Mouse (Mus musculus) stomach, embryonic 16.5 days (tissue): Measurements from ENCODE around the gene Frs3. TPM values are rescaled to one million over a fixed set of nuclear protein-coding genes. Genes with fewer than 3 reads are reported as not detected.

Experiments used
- ATAC-seq: fragments of 200-750 bp; cut with Nextera tagmentation; 2 replicates; pipeline ENCODE4 v1.8.0; 2017; ENCODE audit warnings: moderate number of reproducible peaks, moderate TSS enrichment; ENCODE audit not compliant: insufficient read depth, low FRiP score
- H3K27ac ChIP-seq: fragments of 300-500 bp; sonication (generic); 2 replicates; pipeline ENCODE4 v1.5.1; 2014; ENCODE audit warnings: low read length
- H3K27me3 ChIP-seq: fragments of 300-500 bp; sonication (generic); 2 replicates; pipeline ENCODE4 v1.6.1; 2014; ENCODE audit warnings: low read length, control low read depth, mixed read lengths; ENCODE audit not compliant: control insufficient read depth, insufficient read depth
- H3K36me3 ChIP-seq: fragments of 300-500 bp; sonication (generic); 2 replicates; pipeline ENCODE4 v1.6.1; 2014; ENCODE audit warnings: low read length; ENCODE audit not compliant: control insufficient read depth, insufficient read depth
- H3K4me1 ChIP-seq: fragments of 300-500 bp; sonication (generic); 2 replicates; pipeline ENCODE4 v1.6.1; 2014; ENCODE audit warnings: low read length, control low read depth, mixed read lengths; ENCODE audit not compliant: control insufficient read depth, insufficient read depth
- H3K4me2 ChIP-seq: fragments of 300-500 bp; sonication (generic); 2 replicates; pipeline ENCODE4 v1.6.1; 2014; ENCODE audit warnings: low read depth, low read length, mixed read lengths
- H3K4me3 ChIP-seq: fragments of 300-500 bp; sonication (generic); replicated peaks from 2 replicates; pipeline ENCODE4 v1.5.1; 2014; ENCODE audit warnings: mild to moderate bottlenecking, low read length
- H3K9ac ChIP-seq: fragments of 300-500 bp; sonication (generic); 2 replicates; pipeline ENCODE4 v1.6.1; 2014; ENCODE audit warnings: low read length
- H3K9me3 ChIP-seq: fragments of 300-500 bp; sonication (generic); replicated peaks from 2 replicates; pipeline ENCODE4 v1.6.1; 2016; ENCODE audit warnings: low read length, control low read depth; ENCODE audit not compliant: control insufficient read depth
- WGBS: fragments of 180-500 bp; shearing (Covaris S2); extraction: QIAGEN DNeasy Blood & Tissue Kit; methylation state at CpG from one replicate; pipeline ENCODE4 v1.1.7; 2014; 5-methylcytosine and 5-hydroxymethylcytosine counted together
- polyA plus RNA-seq: library from polyadenylated mRNA; unstranded; fragments of >200 nt; fragmentation: Nextera tagmentation; extraction: Ambion mirVana; gene quantifications from 2 replicates; pipeline ENCODE4 v1.2.1, GENCODE M21; 2015

Gene Frs3
- polyA plus RNA-seq, 1 experiment from 2014 or later = 4.4 TPM

DNA sequence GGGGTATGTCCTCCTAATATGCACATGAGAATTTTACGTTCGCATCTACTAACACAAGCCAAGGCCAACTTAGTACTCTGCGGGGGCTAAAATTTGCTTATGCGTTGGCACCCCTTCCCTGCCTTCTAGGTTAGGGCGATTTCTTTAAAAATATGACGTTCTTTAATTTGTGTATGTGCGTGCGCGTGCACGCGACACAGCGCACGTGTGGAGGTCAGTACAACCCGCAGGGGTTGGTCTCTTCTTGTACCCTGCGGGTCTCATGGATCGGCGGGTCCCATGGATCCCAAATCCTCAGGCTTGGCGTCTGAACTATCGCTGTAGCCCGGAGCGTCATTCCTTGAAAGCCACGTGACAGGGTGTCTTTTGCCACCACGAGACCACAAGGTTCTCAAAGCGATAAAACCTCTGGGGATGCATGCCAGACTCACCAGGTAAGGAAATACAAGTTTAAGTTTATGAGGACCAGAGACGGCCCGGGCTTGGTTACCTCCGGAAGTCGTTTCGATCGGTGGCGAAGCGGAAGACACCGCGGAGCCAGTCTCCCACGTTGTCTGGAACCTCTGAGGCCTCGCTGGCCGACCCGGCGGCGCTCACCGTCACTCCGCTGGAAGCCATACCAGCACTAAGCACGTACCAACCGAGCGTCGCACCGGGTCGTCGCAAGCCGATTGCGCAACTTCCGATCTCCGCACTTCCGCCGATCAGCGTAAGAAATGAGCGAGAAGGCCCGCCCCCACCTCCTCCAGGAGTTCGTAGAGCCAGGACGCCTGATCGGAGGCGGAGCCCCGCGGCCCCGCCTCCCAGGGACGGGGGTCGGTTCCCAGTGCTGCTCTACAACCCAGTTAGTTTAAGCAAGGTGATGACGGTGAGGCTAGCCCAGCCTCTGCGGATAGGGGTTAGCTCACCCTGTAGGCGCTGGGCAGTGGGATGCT lies 1.2 kb upstream of the Frs3 start:
- H3K36me3 ChIP-seq = no peaks in the 10 kb centered on the region
- H3K4me2 ChIP-seq = peak overlapping the region; percentile 99
- H3K27ac ChIP-seq = peak overlapping the region; percentile 87
- H3K9me3 ChIP-seq = no peaks in the 10 kb centered on the region
- no peaks in the 10 kb centered on the region for H3K27me3 ChIP-seq
- under 1% methylated on average over 70 of the region's 70 CpGs for WGBS
- peak; percentile 93 for ATAC-seq
- peaks cover 20% of the 10 kb centered on the region; the same call in 1 of the 2 replicates for H3K4me1 ChIP-seq
- peak overlapping the region; percentile 91 for H3K9ac ChIP-seq
- peak overlapping the region; percentile 92 for H3K4me3 ChIP-seq

DNA sequence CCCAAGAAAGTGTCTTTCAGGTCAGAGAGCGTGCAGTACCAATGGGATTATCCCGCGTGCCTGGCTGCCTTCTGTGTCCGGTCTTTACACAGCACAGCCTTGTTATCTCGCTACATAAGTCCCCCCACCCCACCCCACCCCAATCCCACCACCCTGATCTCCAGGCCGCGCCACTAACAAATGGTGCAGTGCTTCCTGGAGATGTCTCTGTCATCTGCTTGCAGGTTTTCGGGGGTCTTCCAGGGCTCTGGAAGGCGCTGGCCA lies 554 bp upstream of the Frs3 start, which contains the start of gene Tomm6:
Tomm6 (minus strand) TSS at position 43 of the 264 bp plus-strand sequence.
- Histone ChIP-seq H3K27me3 (no peaks in the 10 kb centered on the region), H3K4me3 (peak within 1 kb of the TSS; percentile 92), H3K27ac (peak within 1 kb of the TSS; percentile 87), H3K4me1 (peaks cover 20% of the 10 kb centered on the region; the same call in 1 of the 2 replicates), H3K4me2 (peak within 1 kb of the TSS; percentile 99), H3K9ac (peak within 1 kb of the TSS; percentile 91), H3K36me3 (no peaks in the 10 kb centered on the region), H3K9me3 (no peaks in the 10 kb centered on the region)
- WGBS = 0% methylated on average over 9 of the region's 9 CpGs
- no peak for ATAC-seq

DNA sequence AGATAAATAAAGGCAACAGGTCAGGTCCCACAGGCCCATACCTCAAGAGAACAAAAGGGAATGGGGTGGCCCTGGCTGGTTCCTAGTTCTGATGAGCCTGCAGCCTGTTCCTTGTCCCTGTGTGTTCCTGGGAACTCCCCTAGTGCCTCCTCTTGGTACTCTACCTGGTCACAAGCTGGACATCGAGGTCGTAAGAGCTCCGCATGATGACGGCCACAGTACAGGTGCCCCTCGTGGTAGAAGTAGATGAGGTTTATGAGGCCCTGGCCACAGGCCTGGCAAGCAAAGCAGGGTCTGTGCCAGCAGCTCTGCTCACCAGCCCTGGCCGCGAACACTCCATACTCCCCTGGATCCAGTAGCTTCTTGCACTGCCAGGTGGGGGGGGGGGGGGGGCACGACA lies 1.1 kb downstream of the Frs3 start:
- Histone ChIP-seq H3K27ac (no peak overlapping the region), H3K4me2 (no peak overlapping the region), H3K27me3 (no peaks in the 10 kb centered on the region), H3K36me3 (no peaks in the 10 kb centered on the region), H3K9ac (0 out of 2 replicates have a peak overlapping the region, but pooled peaks have one; percentile 90), H3K4me3 (no peak overlapping the region), H3K9me3 (no peaks in the 10 kb centered on the region), H3K4me1 (peaks cover 27% of the 10 kb centered on the region; the same call in 1 of the 2 replicates)
- WGBS = 76% methylated on average over 8 of the region's 8 CpGs
- ATAC-seq = no peak

DNA sequence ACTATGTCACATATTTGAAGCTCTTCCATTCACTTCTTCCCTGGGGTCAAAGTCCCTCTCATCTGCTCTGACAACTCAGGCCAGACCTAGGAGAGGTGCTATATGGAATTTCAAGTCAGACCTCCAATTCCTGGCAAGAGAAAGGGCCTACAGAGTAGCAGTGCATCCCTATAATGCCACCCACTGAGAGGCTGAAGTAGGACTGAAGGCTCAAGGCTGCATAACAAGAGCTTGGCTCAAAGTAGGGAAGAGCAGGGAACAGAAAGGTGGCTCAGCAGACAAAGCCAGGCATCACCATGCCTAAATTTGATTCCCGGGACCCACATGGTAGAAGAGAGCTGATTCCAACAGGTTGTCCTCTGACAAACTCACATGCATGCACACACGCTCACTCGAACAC lies 2.8 kb downstream of the Frs3 start:
- ATAC-seq = no peak
- Histone ChIP-seq H3K4me1 (peaks cover 28% of the 10 kb centered on the region), H3K36me3 (no peaks in the 10 kb centered on the region), H3K9ac (no peak overlapping the region), H3K27me3 (no peaks in the 10 kb centered on the region), H3K4me3 (no peak overlapping the region), H3K4me2 (no peak overlapping the region), H3K9me3 (no peaks in the 10 kb centered on the region), H3K27ac (no peak overlapping the region)
- 89% methylated on average over 3 of the region's 3 CpGs for WGBS

DNA sequence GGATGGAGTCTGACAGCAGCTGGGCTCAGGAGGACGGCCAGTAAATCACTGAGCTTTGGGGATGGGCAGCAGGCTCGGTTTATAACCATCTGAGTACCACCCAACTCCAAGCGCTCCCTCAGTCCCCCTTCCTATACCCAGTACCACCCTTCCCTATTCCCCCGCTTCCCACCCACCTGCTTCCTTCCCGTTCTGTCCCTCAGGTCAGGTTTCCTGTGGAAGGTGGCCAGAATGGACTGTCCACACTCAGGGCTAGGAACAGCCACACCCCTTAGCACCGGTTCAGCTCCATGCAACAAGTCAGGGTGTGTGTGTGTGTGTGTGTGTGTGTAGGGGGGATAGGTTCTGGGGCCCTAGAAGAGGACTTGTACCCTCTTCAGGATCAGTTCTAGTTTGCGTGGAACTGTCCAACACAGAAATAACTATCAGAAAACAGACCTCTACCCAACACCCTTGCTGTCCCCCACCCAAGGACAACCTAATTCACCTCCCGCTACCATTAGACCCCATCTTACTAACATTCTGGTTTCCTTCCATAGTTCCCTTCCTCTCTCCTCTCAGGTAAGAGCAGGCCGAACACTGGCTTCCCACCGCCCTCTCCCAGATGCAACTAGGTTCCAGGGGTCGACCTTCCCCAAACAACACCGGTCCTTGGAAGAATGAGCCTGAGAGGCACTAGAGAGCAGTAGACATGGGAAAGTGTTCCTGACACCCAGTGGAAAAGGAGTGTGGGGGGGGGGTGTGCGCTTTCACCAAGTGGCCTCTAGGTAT lies 5.0 kb downstream of the Frs3 start:
- no peak overlapping the region; the same call in 1 of the 2 replicates for H3K27ac ChIP-seq
- H3K4me2 ChIP-seq = peak overlapping the region; percentile 97
- peak overlapping the region; percentile 90 for H3K9ac ChIP-seq
- no peaks in the 10 kb centered on the region for H3K9me3 ChIP-seq
- no peaks in the 10 kb centered on the region for H3K36me3 ChIP-seq
- WGBS = 39% methylated on average over 13 of the region's 13 CpGs
- H3K27me3 ChIP-seq = no peaks in the 10 kb centered on the region
- H3K4me1 ChIP-seq = peaks cover 21% of the 10 kb centered on the region
- H3K4me3 ChIP-seq = peak overlapping the region; percentile 77
- peak; percentile 4; the same call in 1 of the 2 replicates for ATAC-seq

DNA sequence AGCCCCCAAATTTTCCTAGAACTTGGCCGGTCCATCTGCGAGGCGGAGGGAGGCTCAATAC lies 5.4 kb downstream of the Frs3 start, which contains the start of gene Gm21981:
Gm21981 (minus strand) TSS at position 14 of the 61 bp plus-strand sequence.
- H3K4me1 ChIP-seq = peaks cover 19% of the 10 kb centered on the region
- no peaks in the 10 kb centered on the region for H3K27me3 ChIP-seq
- H3K4me2 ChIP-seq = peak within 1 kb of the TSS; percentile 97
- peak within 1 kb of the TSS; percentile 77 for H3K4me3 ChIP-seq
- WGBS = 0% methylated on average over 3 of the region's 3 CpGs
- peak within 1 kb of the TSS; percentile 90 for H3K9ac ChIP-seq
- H3K36me3 ChIP-seq = no peaks in the 10 kb centered on the region
- peak within 1 kb of the TSS; percentile 64 for H3K27ac ChIP-seq
- no peaks in the 10 kb centered on the region for H3K9me3 ChIP-seq
- no peak for ATAC-seq

DNA sequence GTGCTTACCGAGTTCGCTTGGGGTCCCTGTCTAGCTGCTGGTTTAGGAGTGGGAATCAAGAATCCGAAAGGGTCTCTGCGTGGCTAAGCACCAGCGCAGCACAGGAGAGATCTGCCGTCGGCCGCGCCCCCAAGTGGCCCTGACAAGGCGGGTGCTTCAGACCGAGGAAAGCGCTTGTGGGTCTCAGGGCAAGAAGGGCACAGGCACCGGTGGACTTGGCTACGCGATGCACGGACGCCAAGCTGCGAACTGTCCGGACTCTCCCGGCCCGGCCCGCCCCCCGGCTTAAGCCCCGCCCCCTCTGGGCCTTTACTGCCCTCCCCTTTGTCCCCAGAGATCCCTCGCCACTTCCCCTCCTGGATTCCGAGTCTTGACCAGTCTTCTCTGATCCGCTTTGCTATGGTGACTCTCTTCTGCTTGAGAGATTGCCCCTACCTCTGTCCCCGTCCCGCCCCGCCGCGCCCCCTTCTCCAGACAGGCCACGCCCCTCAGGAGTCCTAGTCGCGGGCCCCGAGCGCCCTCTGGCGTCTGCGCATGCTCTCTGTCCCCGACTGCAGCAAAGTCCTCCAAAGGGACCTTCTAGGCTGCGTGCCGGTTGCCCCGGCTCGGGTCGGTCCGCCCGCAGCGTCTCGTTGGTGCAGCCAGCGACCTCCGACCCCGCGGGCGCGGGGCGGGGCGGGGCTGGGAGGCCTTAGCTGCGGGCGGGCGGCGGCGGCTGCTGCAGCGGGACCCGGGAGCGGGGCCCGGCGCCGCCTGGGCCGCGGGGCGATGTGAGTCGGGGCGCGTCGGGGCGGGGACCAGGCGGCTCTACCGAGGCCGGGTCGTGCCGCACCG lies 5.9 kb downstream of the Frs3 start, which contains the start of gene Prickle4:
Prickle4 (minus strand) TSS at position 234 of the 834 bp plus-strand sequence.
- WGBS = under 1% methylated on average over 67 of the region's 82 CpGs
- Histone ChIP-seq H3K27me3 (no peaks in the 10 kb centered on the region), H3K4me3 (peak within 1 kb of the TSS; percentile 77), H3K4me1 (peaks cover 15% of the 10 kb centered on the region), H3K4me2 (peak within 1 kb of the TSS; percentile 97), H3K9me3 (no peaks in the 10 kb centered on the region), H3K27ac (peak within 1 kb of the TSS; percentile 64), H3K36me3 (no peaks in the 10 kb centered on the region), H3K9ac (peak within 1 kb of the TSS; percentile 90)
- ATAC-seq = peak; percentile 95

DNA sequence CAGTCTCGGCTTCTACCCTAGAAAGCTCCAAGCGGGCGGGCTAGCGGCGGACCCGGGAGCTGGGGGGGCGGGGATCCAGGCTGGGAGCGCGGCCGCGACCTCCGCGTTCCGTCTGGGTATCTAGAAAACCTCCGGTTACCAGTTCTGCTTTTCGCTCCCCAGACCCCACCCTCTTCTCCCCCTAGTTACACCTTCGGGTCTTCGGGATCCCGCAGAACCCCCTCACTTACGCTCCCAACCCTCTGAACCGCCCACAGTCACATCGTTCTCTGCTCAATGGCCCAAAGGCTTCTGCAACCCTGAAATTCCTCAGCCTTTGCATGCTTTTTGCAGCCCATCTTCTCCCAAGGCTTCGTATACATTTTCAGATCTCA lies 6.5 kb downstream of the Frs3 start:
- Histone ChIP-seq H3K4me2 (peak overlapping the region; percentile 97), H3K27me3 (no peaks in the 10 kb centered on the region), H3K9me3 (no peaks in the 10 kb centered on the region), H3K9ac (peak overlapping the region; percentile 90), H3K27ac (no peak overlapping the region), H3K36me3 (no peaks in the 10 kb centered on the region), H3K4me1 (peaks cover 13% of the 10 kb centered on the region), H3K4me3 (peak overlapping the region; percentile 77)
- no peak; the same call in 1 of the 2 replicates for ATAC-seq
- 0% methylated on average over 22 of the region's 23 CpGs for WGBS
